9 mouse cellular contexts compared by ENCODE assay signal in genomic region chr1:92790628-92791027, GRCm38 (mm10). TPM values are rescaled to one million over a fixed set of nuclear protein-coding genes. Genes with fewer than 3 reads are reported as not detected.
DNase-seq lines count a peak whose midpoint lies in the region; ATAC-seq and TF ChIP-seq lines count a peak whose summit lies in the region.
"Had no signal": no experiment of that assay in that cellular context is flagged by ENCODE, and none has a peak within 500 bp of the region (broad histone marks: within the 10 kb centered on the region; RNA-seq: fewer than 3 reads in every experiment).

No protein-coding gene starts in this region.

- H3K9me3 ChIP-seq in hindbrain, embryonic 10.5 days = no peaks in the 10 kb centered on the region
- H3K9me3 ChIP-seq in hindbrain, postnatal 0 days (ENCODE audit: low read length) = no peaks in the 10 kb centered on the region
- H3K9me3 ChIP-seq in embryonic facial prominence, embryonic 12.5 days = no peaks in the 10 kb centered on the region
- no peaks in the 10 kb centered on the region for H3K9me3 ChIP-seq in hindbrain, embryonic 12.5 days (replicated peaks)
- no peaks in the 10 kb centered on the region for H3K9me3 ChIP-seq in midbrain, embryonic 13.5 days

- H3K36me3 ChIP-seq in hindbrain, embryonic 10.5 days = no peaks in the 10 kb centered on the region
- no peaks in the 10 kb centered on the region for H3K36me3 ChIP-seq in hindbrain, postnatal 0 days (ENCODE audit: insufficient read depth, low read length)
- H3K36me3 ChIP-seq in embryonic facial prominence, embryonic 12.5 days = no peaks in the 10 kb centered on the region
- no peaks in the 10 kb centered on the region for H3K36me3 ChIP-seq in hindbrain, embryonic 12.5 days
- no peaks in the 10 kb centered on the region for H3K36me3 ChIP-seq in midbrain, embryonic 13.5 days

- no peak for DNase-seq in hindbrain, embryonic 10.5 days (ENCODE audit: low spot score)
- no peak for DNase-seq in hindbrain, postnatal 0 days (ENCODE audit: low spot score)
- DNase-seq in right cerebral cortex, postnatal 25 days = no peak
- no peak for DNase-seq in spleen, postnatal 14 days (ENCODE audit: low spot score in 2 of 2)
- DNase-seq in ovary, adult 18-20 months (ENCODE audit: low spot score) = no peak

- no peak overlapping the region for H3K9ac ChIP-seq in hindbrain, postnatal 0 days (replicated peaks; ENCODE audit: low read length)
- peak overlapping the region; percentile 16 for H3K9ac ChIP-seq in embryonic facial prominence, embryonic 12.5 days
- no peak overlapping the region for H3K9ac ChIP-seq in hindbrain, embryonic 12.5 days
- no peak overlapping the region for H3K9ac ChIP-seq in midbrain, embryonic 13.5 days (replicated peaks)

- H3K4me1 ChIP-seq in hindbrain, embryonic 10.5 days (replicated peaks) = peaks cover 56% of the 10 kb centered on the region
- H3K4me1 ChIP-seq in hindbrain, postnatal 0 days (ENCODE audit: insufficient read depth, low read length) = no peaks in the 10 kb centered on the region; the same call in 1 of the 2 replicates
- peaks cover 28% of the 10 kb centered on the region for H3K4me1 ChIP-seq in embryonic facial prominence, embryonic 12.5 days
- peaks cover 22% of the 10 kb centered on the region for H3K4me1 ChIP-seq in hindbrain, embryonic 12.5 days
- H3K4me1 ChIP-seq in midbrain, embryonic 13.5 days (replicated peaks) = peaks cover 19% of the 10 kb centered on the region

- no peak for ATAC-seq in hindbrain, postnatal 0 days
- no peak for ATAC-seq in embryonic facial prominence, embryonic 12.5 days (ENCODE audit: insufficient number of reproducible peaks, insufficient read depth, low FRiP score, low TSS enrichment)
- peak; percentile 17; the same call in 1 of the 2 replicates for ATAC-seq in hindbrain, embryonic 12.5 days (ENCODE audit: low FRiP score)
- ATAC-seq in midbrain, embryonic 13.5 days = peak; percentile 34; the same call in 1 of the 2 replicates
- ATAC-seq: CD4-positive, CD25-positive, alpha-beta regulatory T cell, adult 4 months had no signal

- H3K27me3 ChIP-seq in hindbrain, embryonic 10.5 days (ENCODE audit: insufficient read depth, poor library complexity, severe bottlenecking) = 0 out of 2 replicates have a peak, but pooled peaks cover 3% of the 10 kb centered on the region
- no peaks in the 10 kb centered on the region for H3K27me3 ChIP-seq in hindbrain, postnatal 0 days (ENCODE audit: insufficient read depth, low read length)
- no peaks in the 10 kb centered on the region for H3K27me3 ChIP-seq in embryonic facial prominence, embryonic 12.5 days
- no peaks in the 10 kb centered on the region for H3K27me3 ChIP-seq in hindbrain, embryonic 12.5 days
- no peaks in the 10 kb centered on the region for H3K27me3 ChIP-seq in midbrain, embryonic 13.5 days

- WGBS in hindbrain, embryonic 10.5 days = 26% methylated on average over 7 of the region's 7 CpGs
- 33% methylated on average over 7 of the region's 7 CpGs for WGBS in hindbrain, postnatal 0 days
- 11% methylated on average over 7 of the region's 7 CpGs for WGBS in embryonic facial prominence, embryonic 12.5 days
- 31% methylated on average over 7 of the region's 7 CpGs for WGBS in hindbrain, embryonic 12.5 days
- WGBS in midbrain, embryonic 13.5 days = 30% methylated on average over 7 of the region's 7 CpGs

- peak overlapping the region; percentile 79 for H3K27ac ChIP-seq in hindbrain, embryonic 10.5 days
- no peak overlapping the region for H3K27ac ChIP-seq in hindbrain, postnatal 0 days
- peak overlapping the region; percentile 88 for H3K27ac ChIP-seq in embryonic facial prominence, embryonic 12.5 days
- H3K27ac ChIP-seq in hindbrain, embryonic 12.5 days = no peak overlapping the region
- H3K27ac ChIP-seq in midbrain, embryonic 13.5 days = no peak overlapping the region

- H3K4me3 ChIP-seq in hindbrain, embryonic 10.5 days = peak overlapping the region; percentile 30
- H3K4me3 ChIP-seq in hindbrain, postnatal 0 days (ENCODE audit: low read length) = no peak overlapping the region
- H3K4me3 ChIP-seq in embryonic facial prominence, embryonic 12.5 days = peak overlapping the region; percentile 17; the same call in 1 of the 2 replicates
- H3K4me3 ChIP-seq in hindbrain, embryonic 12.5 days = no peak overlapping the region
- no peak overlapping the region for H3K4me3 ChIP-seq in midbrain, embryonic 13.5 days (replicated peaks)

- no peak overlapping the region for H3K4me2 ChIP-seq in hindbrain, postnatal 0 days (ENCODE audit: low read depth, low read length)
- H3K4me2 ChIP-seq in embryonic facial prominence, embryonic 12.5 days (replicated peaks) = peak overlapping the region; percentile 40
- H3K4me2 ChIP-seq in hindbrain, embryonic 12.5 days (replicated peaks) = peak overlapping the region; percentile 34
- H3K4me2 ChIP-seq in midbrain, embryonic 13.5 days (replicated peaks) = peak overlapping the region; percentile 38

- no peak for TF ChIP-seq CTCF in hindbrain, postnatal 0 days (IDR thresholded peaks at IDR 0.05; ENCODE audit: low read depth)

RNA-seq across cellular contexts. Expression of gene Gpc1, which starts 40.8 kb away (rescaled TPM):
- 72.1 and 76.0 TPM in 2 replicates for polyA plus RNA-seq in hindbrain, embryonic 10.5 days (2016; fragmentation: Nextera tagmentation; extraction: Ambion mirVana)
- 196 and 215 TPM in 2 replicates for total RNA-seq in hindbrain, postnatal 0 days (2014; rRNA removed)
- polyA plus RNA-seq in hindbrain, postnatal 0 days (2015; fragmentation: Nextera tagmentation; extraction: Ambion mirVana) = 55.5 and 57.8 TPM in 2 replicates
- polyA plus RNA-seq in embryonic facial prominence, embryonic 12.5 days (2016; fragmentation: Nextera tagmentation; extraction: Ambion mirVana) = 79.8 and 81.4 TPM in 2 replicates
- polyA plus RNA-seq in hindbrain, embryonic 12.5 days (2016; fragmentation: Nextera tagmentation; extraction: Ambion mirVana) = 79.8 and 80.2 TPM in 2 replicates
- polyA plus RNA-seq in midbrain, embryonic 13.5 days (2015; fragmentation: Nextera tagmentation; extraction: Ambion mirVana) = 55.8 and 67.7 TPM in 2 replicates

Comparison
In these comparisons a context has a peak if more than half of its experiments do, and no peak if none do; other contexts are left out.
1. H3K27ac ChIP-seq: peak in hindbrain, embryonic 10.5 days (single experiment) and embryonic facial prominence, embryonic 12.5 days (single experiment); none in hindbrain, postnatal 0 days (single experiment), hindbrain, embryonic 12.5 days (single experiment) and midbrain, embryonic 13.5 days (single experiment).
2. H3K4me3 ChIP-seq: peak in hindbrain, embryonic 10.5 days (single experiment) and embryonic facial prominence, embryonic 12.5 days (single experiment); none in hindbrain, postnatal 0 days (single experiment), hindbrain, embryonic 12.5 days (single experiment) and midbrain, embryonic 13.5 days (single experiment).
3. ATAC-seq: peak in hindbrain, embryonic 12.5 days (single experiment) and midbrain, embryonic 13.5 days (single experiment); none in hindbrain, postnatal 0 days (single experiment) and embryonic facial prominence, embryonic 12.5 days (single experiment).